ENCODE assay signal across 10 mouse cellular contexts in the genomic region with DNA sequence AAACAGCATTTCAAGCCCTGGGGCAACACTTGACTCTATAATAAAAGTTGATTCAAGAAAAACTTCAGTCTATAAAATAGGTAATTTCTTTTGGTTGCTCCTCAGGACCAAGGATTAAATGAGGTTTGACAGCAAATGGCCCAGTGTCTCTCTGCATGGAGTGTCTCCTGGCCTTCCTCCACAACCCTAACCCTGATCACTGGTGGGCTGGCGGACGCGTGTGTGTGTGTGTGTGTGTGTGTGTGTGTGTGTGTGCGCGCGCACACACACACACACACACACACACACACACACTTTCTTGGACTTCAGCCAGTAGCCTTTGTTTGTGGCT. TPM values are rescaled to one million over a fixed set of nuclear protein-coding genes. Genes with fewer than 3 reads are reported as not detected.
DNase-seq lines count a peak whose midpoint lies in the region; ATAC-seq and TF ChIP-seq lines count a peak whose summit lies in the region.
"Had no signal": no experiment of that assay in that cellular context is flagged by ENCODE, and none has a peak within 500 bp of the region (broad histone marks: within the 10 kb centered on the region; RNA-seq: fewer than 3 reads in every experiment).

No protein-coding gene starts in this region.

- peak overlapping the region; percentile 64 for H3K4me3 ChIP-seq in ES-Bruce4 (ENCODE audit: low read depth, low read length)
- peak overlapping the region; percentile 54 for H3K4me3 ChIP-seq in hindbrain, embryonic 14.5 days (replicated peaks; ENCODE audit: low read length)
- H3K4me3 ChIP-seq in midbrain, embryonic 11.5 days (ENCODE audit: low read depth, low read length): peak overlapping the region; percentile 71

- peak; percentile 63 for DNase-seq in embryo, embryonic 10.5 days (ENCODE audit: low spot score)
- no peak for DNase-seq in embryo, embryonic 9.5 days (ENCODE audit: extremely low spot score)
- DNase-seq in hindbrain, embryonic 14.5 days (ENCODE audit: low spot score): no peak
- no peak for DNase-seq in midbrain, embryonic 11.5 days (ENCODE audit: low spot score, missing footprints)
- no peak for DNase-seq in ovary, postnatal 10 days (ENCODE audit: low spot score)
- no peak for DNase-seq in c-Kit-positive CD71-positive TER-119-positive erythroid progenitor cells, embryonic 14.5 days (ENCODE audit: low spot score)
- no peak for DNase-seq in cerebellum, adult 11 months
- DNase-seq: kidney, adult 8-10 months had no signal

- no peaks in the 10 kb centered on the region for H3K9me3 ChIP-seq in ES-Bruce4 (replicated peaks; ENCODE audit: control insufficient read depth, insufficient read depth, low read length, poor library complexity, severe bottlenecking)
- no peaks in the 10 kb centered on the region for H3K9me3 ChIP-seq in hindbrain, embryonic 14.5 days (ENCODE audit: control insufficient read depth, low read length)
- H3K9me3 ChIP-seq in midbrain, embryonic 11.5 days (ENCODE audit: control insufficient read depth, low read length): no peaks in the 10 kb centered on the region
- H3K9me3 ChIP-seq: megakaryocyte, embryonic 14.5 days had no signal

- 0% methylated on average over 6 of the region's 6 CpGs for WGBS in hindbrain, embryonic 14.5 days
- 2% methylated on average over 6 of the region's 6 CpGs for WGBS in midbrain, embryonic 11.5 days

- 0 out of 2 replicates have a peak, but pooled peaks cover 2% of the 10 kb centered on the region for H3K27me3 ChIP-seq in ES-Bruce4 (ENCODE audit: control insufficient read depth, insufficient read depth, low read length, poor library complexity, severe bottlenecking)
- H3K27me3 ChIP-seq in hindbrain, embryonic 14.5 days (ENCODE audit: control insufficient read depth, insufficient read depth, low read length): no peaks in the 10 kb centered on the region
- H3K27me3 ChIP-seq in midbrain, embryonic 11.5 days (ENCODE audit: control insufficient read depth, insufficient read depth, low read length): no peaks in the 10 kb centered on the region

- no peak overlapping the region; the same call in 1 of the 2 replicates for H3K9ac ChIP-seq in ES-Bruce4 (ENCODE audit: low read depth, poor library complexity, severe bottlenecking)
- peak overlapping the region; percentile 65; the same call in 1 of the 2 replicates for H3K9ac ChIP-seq in hindbrain, embryonic 14.5 days
- peak overlapping the region; percentile 92 for H3K9ac ChIP-seq in midbrain, embryonic 11.5 days (ENCODE audit: low read length)

- peak; percentile 52 for ATAC-seq in hindbrain, embryonic 14.5 days (ENCODE audit: low FRiP score)
- ATAC-seq in midbrain, embryonic 11.5 days (ENCODE audit: low FRiP score): peak; percentile 42

- no peak for TF ChIP-seq EP300 in ES-Bruce4 (IDR thresholded peaks at IDR 0.05; ENCODE audit: insufficient read depth, low read depth, low read length)

- no peak for TF ChIP-seq CTCF in ES-Bruce4 (IDR thresholded peaks at IDR 0.05; ENCODE audit: low read depth, low read length)

- H3K27ac ChIP-seq in ES-Bruce4 (ENCODE audit: insufficient read depth, low read length): no peak overlapping the region
- H3K27ac ChIP-seq in hindbrain, embryonic 14.5 days: no peak overlapping the region
- H3K27ac ChIP-seq in midbrain, embryonic 11.5 days (ENCODE audit: low read depth, low read length): peak overlapping the region; percentile 72

- H3K4me1 ChIP-seq in ES-Bruce4 (ENCODE audit: control insufficient read depth, insufficient read depth, low read length): no peaks in the 10 kb centered on the region
- H3K4me1 ChIP-seq in hindbrain, embryonic 14.5 days (replicated peaks; ENCODE audit: control insufficient read depth, insufficient read depth, low read length): peaks cover 4% of the 10 kb centered on the region
- peaks cover 35% of the 10 kb centered on the region for H3K4me1 ChIP-seq in midbrain, embryonic 11.5 days (ENCODE audit: control insufficient read depth, insufficient read depth, low read length)

- no peak for TF ChIP-seq POLR2A in ES-Bruce4 (IDR thresholded peaks at IDR 0.05; ENCODE audit: insufficient read depth, low read length)

- H3K36me3 ChIP-seq in ES-Bruce4 (ENCODE audit: control insufficient read depth, insufficient read depth, low read length, poor library complexity, severe bottlenecking): no peaks in the 10 kb centered on the region
- no peaks in the 10 kb centered on the region for H3K36me3 ChIP-seq in hindbrain, embryonic 14.5 days (replicated peaks; ENCODE audit: control insufficient read depth, insufficient read depth)
- no peaks in the 10 kb centered on the region for H3K36me3 ChIP-seq in midbrain, embryonic 11.5 days (ENCODE audit: control insufficient read depth, insufficient read depth, low read length)

- peak overlapping the region; percentile 87 for H3K4me2 ChIP-seq in hindbrain, embryonic 14.5 days (replicated peaks)
- H3K4me2 ChIP-seq in midbrain, embryonic 11.5 days: peak overlapping the region; percentile 85

RNA-seq across cellular contexts. Expression of gene Greb1, which starts 0.8 kb away (rescaled TPM):
- 10.2 and 11.5 TPM in 2 replicates for polyA plus RNA-seq in ES-Bruce4 (2011; ENCODE audit: insufficient read depth, insufficient read length, low read depth, missing spikeins)
- polyA plus RNA-seq in hindbrain, embryonic 14.5 days (2014; fragmentation: Nextera tagmentation; extraction: Ambion mirVana): 0.88 and 1.4 TPM in 2 replicates
- 11.3 and 15.4 TPM in 2 replicates for polyA plus RNA-seq in midbrain, embryonic 11.5 days (2014; fragmentation: Nextera tagmentation; extraction: Ambion mirVana)

RNA-seq across cellular contexts. Expression of gene E2f6, which starts 10.9 kb away (rescaled TPM):
- 22.2 and 25.4 TPM in 2 replicates for polyA plus RNA-seq in ES-Bruce4 (2011; ENCODE audit: insufficient read depth, insufficient read length, low read depth, missing spikeins)
- 32.5 and 36.2 TPM in 2 replicates for polyA plus RNA-seq in hindbrain, embryonic 14.5 days (2014; fragmentation: Nextera tagmentation; extraction: Ambion mirVana)
- polyA plus RNA-seq in midbrain, embryonic 11.5 days (2014; fragmentation: Nextera tagmentation; extraction: Ambion mirVana): 83.8 and 85.1 TPM in 2 replicates
